Mouse (Mus musculus): Measurements from ENCODE around the gene Cntn4.

Gene Cntn4

DNA sequence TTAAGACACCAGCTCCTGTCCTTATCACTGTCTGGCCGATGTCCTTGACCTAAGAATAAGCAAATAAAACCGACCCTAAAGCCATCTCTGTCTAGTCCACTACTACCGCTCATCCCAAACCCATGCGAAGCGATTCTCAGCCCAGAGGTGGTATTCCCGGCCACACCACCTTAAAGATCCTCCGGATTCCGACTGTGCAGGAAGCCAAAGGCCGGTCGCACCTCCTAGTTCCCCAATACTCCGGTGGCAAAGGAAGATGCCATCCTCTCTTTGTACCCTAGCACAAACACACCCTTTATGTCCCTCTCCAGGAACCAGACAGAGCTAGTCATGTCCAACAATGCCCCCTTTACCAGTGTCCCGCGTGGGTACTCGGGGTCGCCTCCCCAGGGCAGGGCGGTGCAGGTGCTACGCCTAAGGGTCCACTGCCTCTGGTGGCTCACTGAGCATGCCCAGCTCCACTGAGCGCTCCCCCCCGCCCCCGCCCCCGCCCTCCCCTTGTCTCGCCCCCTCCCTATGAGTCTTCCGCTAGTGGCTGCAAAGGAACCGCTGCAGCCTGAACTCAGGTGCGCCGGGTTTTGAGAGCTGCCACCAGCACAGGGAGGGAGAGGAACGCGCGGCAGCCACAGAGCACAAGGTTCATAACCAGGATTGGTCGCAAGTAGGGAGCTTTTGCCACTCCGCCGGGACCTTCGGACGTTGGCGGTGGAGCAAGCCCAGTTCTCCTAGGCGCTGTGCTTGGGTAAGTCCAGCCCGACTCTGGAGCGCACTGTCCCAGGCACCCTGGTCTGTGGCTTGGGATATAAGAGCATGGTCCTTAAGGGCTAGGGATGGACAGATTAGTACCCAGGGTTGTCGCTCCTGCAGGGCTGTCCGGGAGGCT lies at the start of gene Cntn4:
Gene Cntn4 (plus strand): TSS at position 512 of the 883 bp plus-strand sequence.
- DNase-seq (ENCODE audit: extremely low read depth, low read depth) = no peak

GRCm38 (mm10) chr6:105674276-105674675 lies 3.2 kb upstream of the Cntn4 start:
- no peak for DNase-seq (ENCODE audit: extremely low read depth, low read depth)

DNA sequence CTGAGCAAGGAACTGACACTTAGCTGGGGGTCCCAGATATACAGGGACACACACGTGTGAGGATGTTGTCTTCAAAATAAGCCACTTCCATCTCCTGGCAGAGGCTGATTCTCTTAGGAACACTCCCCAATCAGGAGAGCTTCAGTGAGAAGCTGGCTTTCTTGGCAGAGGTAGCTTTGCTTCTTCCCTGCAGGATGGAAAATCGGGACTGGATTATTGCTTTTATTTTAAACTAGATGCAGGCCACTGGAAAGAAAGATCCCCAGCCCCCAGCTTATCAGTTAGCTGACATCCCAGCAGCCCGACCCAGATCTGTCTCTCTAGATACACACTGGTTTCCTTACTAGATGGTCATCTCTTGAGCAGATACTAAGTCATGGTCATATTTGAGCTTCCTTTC lies 2.4 kb upstream of the Cntn4 start:
- DNase-seq (ENCODE audit: extremely low read depth, low read depth) = no peak

GRCm38 (mm10) chr6:105676637-105677036 lies 823 bp upstream of the Cntn4 start:
- DNase-seq (ENCODE audit: extremely low read depth, low read depth) = no peak

GRCm38 (mm10) chr6:105678778-105679177 lies 1.3 kb downstream of the Cntn4 start:
- DNase-seq (ENCODE audit: extremely low read depth, low read depth) = no peak

GRCm38 (mm10) chr6:105681496-105681895 lies 4.0 kb downstream of the Cntn4 start:
- no peak for DNase-seq (ENCODE audit: extremely low read depth, low read depth)

DNA sequence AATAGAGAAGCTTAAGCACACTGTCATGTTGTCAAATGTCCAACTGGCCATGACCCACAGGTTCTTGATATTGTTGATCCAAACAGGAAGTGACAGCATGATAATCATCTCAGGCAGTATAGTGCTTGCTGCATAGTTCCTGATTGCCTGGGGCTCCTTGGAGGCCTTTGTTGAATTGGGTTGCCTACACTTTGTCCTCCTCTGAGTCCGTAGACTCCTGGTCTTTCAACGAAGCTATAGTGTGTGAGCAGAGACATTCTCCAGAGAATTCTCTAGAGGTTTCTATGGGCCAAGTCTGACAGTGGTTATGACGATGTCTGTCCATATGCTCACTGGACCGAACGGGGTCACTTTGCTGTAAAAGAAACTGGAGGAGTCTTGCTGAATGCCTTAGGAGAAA lies 5.8 kb downstream of the Cntn4 start:
- no peak for DNase-seq (ENCODE audit: extremely low read depth, low read depth)

- DNase-seq (ENCODE audit: extremely low read depth, low read depth) = no peak
Measured at GRCm38 (mm10) chr6:105684123-105684522, 6.7 kb downstream of the Cntn4 start.

GRCm38 (mm10) chr6:105688195-105688594 lies 10.7 kb downstream of the Cntn4 start:
- no peak for DNase-seq (ENCODE audit: extremely low read depth, low read depth)

DNA sequence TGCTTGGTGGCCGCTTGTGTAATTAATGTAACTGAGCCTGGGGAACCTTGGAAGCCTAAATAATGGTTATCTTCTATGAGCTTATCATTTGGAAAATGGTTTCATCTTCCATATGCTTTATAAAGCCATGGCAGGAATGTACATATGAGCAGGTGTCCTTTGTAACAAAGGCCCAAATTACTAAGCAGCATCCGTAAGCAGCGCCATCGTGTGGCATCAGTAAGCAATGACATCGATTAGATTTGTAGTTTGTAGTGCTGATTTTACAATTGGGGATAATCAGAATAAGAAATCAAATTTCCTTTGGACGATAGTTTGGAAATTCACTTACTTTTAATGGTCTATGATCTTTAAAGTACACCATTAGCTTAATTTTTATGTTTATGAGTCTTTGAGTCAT lies 64.6 kb downstream of the Cntn4 start:
- DNase-seq (ENCODE audit: extremely low read depth, low read depth) = no peak

DNA sequence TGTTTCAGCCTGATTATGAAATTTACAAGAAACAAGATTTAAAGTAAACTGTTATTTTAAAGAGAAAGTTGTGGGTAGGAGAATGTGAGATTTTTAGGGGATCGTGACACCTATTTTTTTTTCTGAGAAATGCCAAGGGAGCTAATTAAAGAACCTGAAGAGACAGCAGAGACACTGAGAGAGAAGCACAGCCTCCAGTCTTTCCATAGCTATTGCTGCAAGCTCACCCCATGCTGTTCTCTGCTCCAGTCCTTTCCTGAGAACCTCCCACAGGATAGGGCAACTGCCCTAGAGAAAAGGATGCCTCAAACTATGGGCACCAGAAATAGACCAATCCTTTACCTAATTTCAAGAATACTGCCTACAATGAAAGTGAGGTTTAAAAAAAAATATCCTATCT lies 103.2 kb downstream of the Cntn4 start:
- no peak for DNase-seq (ENCODE audit: extremely low read depth, low read depth)

- no peak for DNase-seq (ENCODE audit: extremely low read depth, low read depth)
Measured at GRCm38 (mm10) chr6:105788462-105788861, 111.0 kb downstream of the Cntn4 start.

DNA sequence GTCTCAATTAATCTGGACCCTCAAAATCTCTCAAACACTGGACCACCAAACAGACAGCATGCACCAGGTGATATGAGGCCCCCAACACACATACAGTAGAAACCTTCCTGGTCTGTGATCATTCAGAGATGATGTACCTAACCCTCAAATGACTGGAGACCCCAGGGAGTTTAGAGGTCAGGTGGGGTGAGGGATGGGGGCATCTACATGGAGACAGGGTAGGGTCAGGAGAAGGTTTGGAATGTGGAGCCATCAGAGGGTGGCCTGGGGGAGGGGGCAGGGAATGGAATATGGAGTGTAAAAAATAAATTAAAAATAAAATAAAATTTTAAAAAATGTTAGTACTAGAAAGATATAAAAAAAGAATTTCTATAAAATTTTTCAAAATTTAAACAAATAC lies 157.6 kb downstream of the Cntn4 start:
- DNase-seq (ENCODE audit: extremely low read depth, low read depth) = no peak

- DNase-seq (ENCODE audit: extremely low read depth, low read depth) = no peak
Measured at GRCm38 (mm10) chr6:105847296-105847695, 169.8 kb downstream of the Cntn4 start.

GRCm38 (mm10) chr6:105892838-105893237 lies 215.4 kb downstream of the Cntn4 start:
- no peak for DNase-seq (ENCODE audit: extremely low read depth, low read depth)

- DNase-seq (ENCODE audit: extremely low read depth, low read depth) = no peak
Measured at GRCm38 (mm10) chr6:105938485-105938884, 261.0 kb downstream of the Cntn4 start.

DNA sequence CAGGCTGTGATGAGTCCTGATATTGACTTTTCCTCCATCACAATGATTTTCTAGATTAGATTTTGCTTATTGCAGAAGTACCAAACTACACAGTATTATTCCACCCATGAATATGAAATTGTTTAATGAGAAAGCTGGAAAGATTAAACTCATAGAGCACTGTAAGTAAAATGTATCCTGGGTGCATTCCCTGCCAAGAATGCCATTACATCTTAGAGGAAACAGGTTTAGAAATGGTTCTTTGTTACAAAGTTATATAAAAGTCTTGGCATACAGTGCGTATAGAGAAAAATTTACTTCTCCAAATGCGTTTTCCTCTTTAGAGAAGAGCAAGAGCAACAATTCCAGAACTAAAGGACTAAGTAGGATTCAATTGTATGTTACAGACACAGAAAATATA lies 261.8 kb downstream of the Cntn4 start:
- no peak for DNase-seq (ENCODE audit: extremely low read depth, low read depth)

GRCm38 (mm10) chr6:105940591-105940990 lies 263.1 kb downstream of the Cntn4 start:
- no peak for DNase-seq (ENCODE audit: extremely low read depth, low read depth)

- no peak for DNase-seq (ENCODE audit: extremely low read depth, low read depth)
Measured at GRCm38 (mm10) chr6:105991492-105991891, 314.0 kb downstream of the Cntn4 start.

GRCm38 (mm10) chr6:106013018-106013417 lies 335.6 kb downstream of the Cntn4 start:
- DNase-seq (ENCODE audit: extremely low read depth, low read depth) = no peak

DNA sequence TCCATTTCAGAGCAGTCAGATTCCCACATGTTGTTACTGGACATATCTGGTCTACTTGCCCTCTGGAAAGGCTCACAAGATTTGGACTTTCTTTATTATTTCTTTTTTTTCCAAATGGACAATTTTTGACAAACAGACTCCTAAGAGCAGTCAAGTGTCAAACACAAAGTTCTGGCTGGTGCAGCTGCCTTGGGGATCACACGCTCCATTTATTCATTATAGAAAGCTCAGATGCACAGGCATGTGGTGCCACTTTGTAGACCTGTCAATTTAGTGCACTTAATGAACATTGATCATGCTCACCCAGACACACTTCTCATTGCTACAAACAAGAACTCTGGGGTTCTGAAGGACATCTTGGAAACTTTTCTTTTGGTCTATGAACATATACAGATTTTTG lies 337.7 kb downstream of the Cntn4 start:
- no peak for DNase-seq (ENCODE audit: extremely low read depth, low read depth)

DNA sequence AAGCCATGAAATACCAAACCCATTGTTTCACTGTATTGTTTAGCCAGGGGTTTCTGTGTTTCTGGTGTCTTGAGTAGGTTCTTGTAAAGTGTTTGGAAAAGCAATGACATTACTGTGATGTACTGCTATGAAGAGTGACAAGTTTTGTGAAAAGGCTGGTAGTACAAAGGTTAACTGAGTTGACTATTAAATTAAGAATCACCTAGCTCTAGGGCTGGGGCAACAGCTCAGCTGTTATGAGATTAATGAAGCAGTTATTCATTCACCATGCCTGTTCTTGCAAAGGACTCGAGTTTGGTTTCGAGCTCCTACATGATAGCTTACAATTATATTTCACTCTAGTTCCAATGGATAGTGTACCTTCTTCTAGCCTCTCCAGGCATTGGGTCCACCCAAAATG lies 371.4 kb downstream of the Cntn4 start:
- DNase-seq (ENCODE audit: extremely low read depth, low read depth) = no peak

DNA sequence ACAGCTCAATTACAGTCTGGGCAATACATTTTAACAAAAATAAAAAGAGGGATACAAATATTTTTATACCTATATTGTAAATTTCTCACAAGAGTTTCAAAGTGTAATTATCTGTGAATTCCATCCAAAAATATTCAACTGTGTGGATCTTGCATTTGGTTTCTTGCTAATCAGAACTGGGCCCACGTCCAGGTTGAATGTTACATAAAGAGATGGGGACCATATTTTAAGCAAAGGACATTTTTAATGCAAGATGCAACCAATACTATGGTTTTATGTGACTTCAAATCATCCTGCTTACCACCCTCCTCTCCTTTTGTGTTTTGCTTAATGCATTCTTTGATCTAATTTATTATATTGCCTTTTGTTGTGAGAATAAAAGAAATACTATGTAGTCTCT lies 378.7 kb downstream of the Cntn4 start:
- no peak for DNase-seq (ENCODE audit: extremely low read depth, low read depth)
